ENCODE assay signal across 8 mouse cellular contexts in the genomic region with DNA sequence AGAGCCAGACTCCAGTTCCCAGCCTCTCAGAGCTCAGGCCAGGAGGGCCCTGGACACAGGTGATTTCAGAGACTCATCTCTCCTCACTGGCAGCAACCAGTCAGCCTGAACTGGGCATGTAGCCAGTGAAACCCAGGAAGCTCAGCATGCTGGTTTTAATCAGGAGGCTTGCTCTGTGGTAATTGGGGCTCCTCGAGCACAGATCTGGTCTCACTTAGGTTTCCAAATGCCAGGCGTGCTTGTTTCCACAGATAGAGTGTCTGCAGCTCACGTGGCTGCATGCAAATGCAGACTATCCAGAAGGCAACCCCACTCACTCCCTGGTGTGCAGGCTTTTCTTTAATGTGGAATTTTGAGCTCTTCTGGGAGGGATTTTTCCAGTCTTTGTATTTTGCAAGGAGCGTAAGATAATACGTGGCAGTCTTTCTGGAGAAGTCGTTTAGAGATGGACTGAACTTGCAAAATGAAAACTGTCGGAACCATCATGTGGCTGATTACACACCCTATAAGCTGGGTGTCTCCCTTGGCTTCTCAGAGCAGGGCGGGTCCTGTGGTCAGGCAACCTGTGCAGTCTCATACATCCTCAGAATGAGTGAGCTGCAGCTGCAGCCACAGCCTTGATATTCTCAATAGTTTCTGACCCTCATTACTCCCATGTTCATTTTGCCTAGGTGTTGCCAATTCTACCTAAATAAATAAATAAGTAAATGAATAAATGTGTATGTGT. TPM values are rescaled to one million over a fixed set of nuclear protein-coding genes. Genes with fewer than 3 reads are reported as not detected.
DNase-seq lines count a peak whose midpoint lies in the region; ATAC-seq lines count a peak whose summit lies in the region.

No protein-coding gene starts in this region.

- DNase-seq in adrenal gland, adult (ENCODE audit: inconsistent age in 2 of 2, low spot score in 1 of 2), result peak; percentile 34 to 60
- no peak for DNase-seq in adrenal gland, postnatal 4 days (ENCODE audit: low spot score in 2 of 2)
- DNase-seq in adrenal gland, postnatal 36 days, result peak; percentile 20 to 24
- peak; percentile 84 for DNase-seq in gastrocnemius, adult 18-20 months (ENCODE audit: low spot score)
- DNase-seq in hindlimb bud, embryonic 11.5 days (ENCODE audit: extremely low spot score, low read depth, low spot score), result peak; percentile 53
- DNase-seq in left cerebral cortex, adult 18-20 months (ENCODE audit: low spot score in 2 of 2), result peak; percentile 41 to 42
- DNase-seq in midbrain, embryonic 14.5 days, result peak; percentile 69

- no peak overlapping the region for H3K4me3 ChIP-seq in midbrain, embryonic 14.5 days (replicated peaks; ENCODE audit: low read depth, low read length)

- no peaks in the 10 kb centered on the region for H3K9me3 ChIP-seq in midbrain, embryonic 14.5 days (ENCODE audit: control insufficient read depth, low read length)

- ATAC-seq in midbrain, embryonic 14.5 days (ENCODE audit: low FRiP score, low TSS enrichment), result no peak
- no peak for ATAC-seq in granulocyte monocyte progenitor cell, adult 5-6 weeks (replicated peaks; ENCODE audit: poor library complexity, severe bottlenecking)

- no peak overlapping the region for H3K9ac ChIP-seq in midbrain, embryonic 14.5 days (replicated peaks; ENCODE audit: low read length)

- no peak overlapping the region for H3K4me2 ChIP-seq in midbrain, embryonic 14.5 days (ENCODE audit: low read length)

- WGBS in midbrain, embryonic 14.5 days, result 19% methylated on average over 8 of the region's 8 CpGs

- peak overlapping the region; percentile 50 for H3K27ac ChIP-seq in midbrain, embryonic 14.5 days (replicated peaks; ENCODE audit: low read depth, low read length)

- H3K4me1 ChIP-seq in midbrain, embryonic 14.5 days (ENCODE audit: control insufficient read depth, insufficient read depth, low read length), result peaks cover 10% of the 10 kb centered on the region

- no peaks in the 10 kb centered on the region for H3K27me3 ChIP-seq in midbrain, embryonic 14.5 days (ENCODE audit: control insufficient read depth, insufficient read depth, low read length)

- H3K36me3 ChIP-seq in midbrain, embryonic 14.5 days (ENCODE audit: control insufficient read depth, insufficient read depth, low read length), result no peaks in the 10 kb centered on the region

RNA-seq across cellular contexts. Expression of a gene that starts 34.2 kb away (rescaled TPM):
- 10 to 100 TPM; 17.3 to 17.5 TPM for total RNA-seq in adrenal gland, postnatal 4 days (2021)
- 10 to 100 TPM; 33.4 to 51.6 TPM for total RNA-seq in adrenal gland, postnatal 36 days (2021)
- total RNA-seq in gastrocnemius, adult 18-20 months (2021), result 10 to 100 TPM in 1 of 2 experiments, 1 to 10 TPM in 1; 6.9 to 11.3 TPM
- 1 to 10 TPM; 7.7 to 8.3 TPM for total RNA-seq in left cerebral cortex, adult 18-20 months (2021)
- 8.3 and 10.2 TPM in 2 replicates for polyA plus RNA-seq in midbrain, embryonic 14.5 days (2014; fragmentation: Nextera tagmentation; extraction: Ambion mirVana)
- total RNA-seq in granulocyte monocyte progenitor cell, adult 5-6 weeks (2014; fragmentation: Nextera tagmentation), result 0.32 TPM in 1 of 2 replicates, not detected in the other
- 0.30 and 0.41 TPM in 2 replicates for total RNA-seq in granulocyte monocyte progenitor cell, adult 5-6 weeks (2017)

Comparison
In these comparisons a context has a peak if more than half of its experiments do, and no peak if none do; other contexts are left out.
1. DNase-seq: peak in adrenal gland, adult (2 of 2), adrenal gland, postnatal 36 days (2 of 2), gastrocnemius, adult 18-20 months (single experiment), hindlimb bud, embryonic 11.5 days (single experiment), left cerebral cortex, adult 18-20 months (2 of 2) and midbrain, embryonic 14.5 days (single experiment); none in adrenal gland, postnatal 4 days (0 of 2).
2. RNA of a gene that starts 34.2 kb away (total RNA-seq): 33.4 to 51.6 TPM in adrenal gland, postnatal 36 days, 17.3 to 17.5 TPM in adrenal gland, postnatal 4 days, 6.9 to 11.3 TPM in gastrocnemius, adult 18-20 months and 7.7 to 8.3 TPM in left cerebral cortex, adult 18-20 months; 0.30 to 0.41 TPM in granulocyte monocyte progenitor cell, adult 5-6 weeks; every median in the first group is over 4 times any median in the second.